Mouse (Mus musculus) heart, postnatal 0 days (tissue): ENCODE measurements around the gene Cox8c. TPM values are rescaled to one million over a fixed set of nuclear protein-coding genes. Genes with fewer than 3 reads are reported as not detected.

ENCODE experiments used
- ATAC-seq: fragments of 200-750 bp; cut with Nextera tagmentation; 2 replicates; pipeline ENCODE4 v1.8.0; 2017; ENCODE audit warnings: low read depth, moderate number of reproducible peaks, moderate library complexity; ENCODE audit not compliant: insufficient read depth
- DNase-seq: peaks from one replicate; pipeline ENCODE4 v3.0.0-alpha.2; 2016; ENCODE audit warnings: low spot score
- H3K27ac ChIP-seq: fragments of 300-500 bp; sonication (generic); 2 replicates; pipeline ENCODE4 v1.5.1; 2014; ENCODE audit warnings: low read depth, mild to moderate bottlenecking
- H3K27me3 ChIP-seq: fragments of 300-500 bp; sonication (generic); 2 replicates; pipeline ENCODE4 v1.6.1; 2014; ENCODE audit warnings: low read length, mixed read lengths; ENCODE audit not compliant: control insufficient read depth, insufficient read depth
- H3K36me3 ChIP-seq: fragments of 300-500 bp; sonication (generic); replicated peaks from 2 replicates; pipeline ENCODE4 v1.6.1; 2014; ENCODE audit warnings: low read length, mixed read lengths; ENCODE audit not compliant: control insufficient read depth, insufficient read depth
- H3K4me1 ChIP-seq: fragments of 300-500 bp; sonication (generic); 2 replicates; pipeline ENCODE4 v1.6.1; 2014; ENCODE audit warnings: antibody characterized with exemption; ENCODE audit not compliant: control insufficient read depth, insufficient read depth
- H3K4me2 ChIP-seq: fragments of 300-500 bp; sonication (generic); 2 replicates; pipeline ENCODE4 v1.6.1; 2014; ENCODE audit warnings: low read depth, mild to moderate bottlenecking, low read length, moderate library complexity
- H3K4me3 ChIP-seq: fragments of 300-500 bp; sonication (generic); 2 replicates; pipeline ENCODE4 v1.5.1; 2014; ENCODE audit warnings: low read depth, low read length
- H3K9ac ChIP-seq: fragments of 300-500 bp; sonication (generic); replicated peaks from 2 replicates; pipeline ENCODE4 v1.6.1; 2014; ENCODE audit warnings: low read depth, low read length, mixed read lengths
- H3K9me3 ChIP-seq: fragments of 300-500 bp; sonication (generic); replicated peaks from 2 replicates; pipeline ENCODE4 v1.6.1; 2016; ENCODE audit warnings: low read length; ENCODE audit not compliant: control insufficient read depth
- CTCF ChIP-seq: IDR thresholded peaks from 2 replicates; pipeline ENCODE4 v1.5.1; 2016; ENCODE audit warnings: antibody characterized with exemption, control low read depth, low read depth
- EP300 ChIP-seq: IDR thresholded peaks from 2 replicates; pipeline ENCODE4 v1.6.1; 2016; ENCODE audit warnings: antibody characterized with exemption, low read depth
- WGBS: fragments of 180-500 bp; shearing (Covaris S2); extraction: QIAGEN DNeasy Blood & Tissue Kit; methylation state at CpG from one replicate; pipeline ENCODE4 v1.1.7; 2014; 5-methylcytosine and 5-hydroxymethylcytosine counted together
- polyA plus RNA-seq: library from polyadenylated mRNA; unstranded; fragments of >200 nt; fragmentation: Nextera tagmentation; extraction: Ambion mirVana; gene quantifications from 2 replicates; pipeline ENCODE4 v1.2.1, GENCODE M21; 2015
- total RNA-seq: library from RNA; depleted of rRNA; stranded (reverse); fragments of >200 nt; gene quantifications from 2 replicates; pipeline ENCODE4 v1.2.3, GENCODE M21; 2014; ENCODE audit warnings: low replicate concordance

The Cox8c gene
- total and polyA plus RNA-seq, 2 experiments from 2014 or later, result not detected

- no peak overlapping the region for H3K4me2 ChIP-seq
- 84% methylated on average over 2 of the region's 2 CpGs for WGBS
Measured at GRCm38 (mm10) chr12:102916073-102916472, 17.0 kb downstream of the Cox8c start.

GRCm38 (mm10) chr12:102929764-102930163 lies 30.6 kb downstream of the Cox8c start:
- no peaks in the 10 kb centered on the region for H3K9me3 ChIP-seq
- H3K36me3 ChIP-seq, result no peaks in the 10 kb centered on the region
- TF ChIP-seq EP300 (no peak), CTCF (no peak)
- WGBS, result 72% methylated on average over 4 of the region's 4 CpGs
- no peaks in the 10 kb centered on the region for H3K27me3 ChIP-seq
- no peak overlapping the region for H3K9ac ChIP-seq
- ATAC-seq (no peak), DNase-seq (no peak)
- H3K4me2 ChIP-seq, result no peak overlapping the region
- no peak overlapping the region for H3K27ac ChIP-seq
- no peak overlapping the region for H3K4me3 ChIP-seq
- H3K4me1 ChIP-seq, result no peaks in the 10 kb centered on the region

More at GRCm38 (mm10) chr12:102916073-102916472, 17.0 kb downstream of the Cox8c start:
- Histone ChIP-seq H3K27me3 (no peaks in the 10 kb centered on the region), H3K4me1 (no peaks in the 10 kb centered on the region), H3K36me3 (no peaks in the 10 kb centered on the region), H3K4me3 (no peak overlapping the region), H3K27ac (no peak overlapping the region), H3K9me3 (no peaks in the 10 kb centered on the region), H3K9ac (no peak overlapping the region)
- DNase-seq, result no peak
- TF ChIP-seq EP300 (no peak), CTCF (no peak)
- no peak for ATAC-seq

- no peak overlapping the region for H3K9ac ChIP-seq
- no peaks in the 10 kb centered on the region for H3K27me3 ChIP-seq
- DNase-seq (no peak), ATAC-seq (no peak)
- no peak overlapping the region for H3K4me2 ChIP-seq
- TF ChIP-seq CTCF, result no peak
- TF ChIP-seq EP300, result no peak
- H3K36me3 ChIP-seq, result no peaks in the 10 kb centered on the region
- no peaks in the 10 kb centered on the region for H3K9me3 ChIP-seq
- no peak overlapping the region for H3K27ac ChIP-seq
- H3K4me1 ChIP-seq, result no peaks in the 10 kb centered on the region
- WGBS, result 71% methylated on average over 1 of the region's 1 CpGs
- no peak overlapping the region for H3K4me3 ChIP-seq
Measured at GRCm38 (mm10) chr12:102930335-102930734, 31.2 kb downstream of the Cox8c start.

GRCm38 (mm10) chr12:102930789-102931188 lies 31.7 kb downstream of the Cox8c start:
- Histone ChIP-seq H3K4me2 (no peak overlapping the region), H3K4me3 (no peak overlapping the region), H3K9ac (no peak overlapping the region), H3K9me3 (no peaks in the 10 kb centered on the region), H3K27ac (no peak overlapping the region), H3K36me3 (no peaks in the 10 kb centered on the region), H3K4me1 (no peaks in the 10 kb centered on the region), H3K27me3 (no peaks in the 10 kb centered on the region)
- TF ChIP-seq EP300 (no peak), CTCF (no peak)
- no peak for ATAC-seq
- no peak for DNase-seq
- WGBS, result 79% methylated on average over 7 of the region's 7 CpGs

- 46% methylated on average over 1 of the region's 1 CpGs for WGBS
- H3K4me1 ChIP-seq, result no peaks in the 10 kb centered on the region
- H3K4me3 ChIP-seq, result no peak overlapping the region
- H3K27me3 ChIP-seq, result no peaks in the 10 kb centered on the region
- DNase-seq (no peak), ATAC-seq (no peak)
- no peaks in the 10 kb centered on the region for H3K36me3 ChIP-seq
- no peak overlapping the region for H3K4me2 ChIP-seq
- TF ChIP-seq CTCF (no peak), EP300 (no peak)
- H3K9me3 ChIP-seq, result no peaks in the 10 kb centered on the region
- no peak overlapping the region for H3K27ac ChIP-seq
- H3K9ac ChIP-seq, result no peak overlapping the region
Measured at GRCm38 (mm10) chr12:102935892-102936291, 36.8 kb downstream of the Cox8c start.

GRCm38 (mm10) chr12:102945571-102945970 lies 46.5 kb downstream of the Cox8c start:
- Histone ChIP-seq H3K4me3 (no peak overlapping the region), H3K9ac (no peak overlapping the region), H3K36me3 (no peaks in the 10 kb centered on the region), H3K9me3 (no peaks in the 10 kb centered on the region), H3K27me3 (peaks cover 14% of the 10 kb centered on the region), H3K4me2 (no peak overlapping the region), H3K4me1 (peaks cover 16% of the 10 kb centered on the region; the same call in 1 of the 2 replicates), H3K27ac (no peak overlapping the region)
- 67% methylated on average over 1 of the region's 1 CpGs for WGBS
- DNase-seq (no peak), ATAC-seq (no peak)
- TF ChIP-seq EP300 (no peak), CTCF (no peak)
